Mouse (Mus musculus): ENCODE data around the gene Slc25a16. TPM values are rescaled to one million over a fixed set of nuclear protein-coding genes. Genes with fewer than 3 reads are reported as not detected.

The Slc25a16 gene
- polyA plus RNA-seq, 1 experiment: 24.0 TPM

- no peak overlapping the region for H3K27ac ChIP-seq (ENCODE audit: control insufficient read depth, insufficient read depth, low read length)
- no peaks in the 10 kb centered on the region for H3K27me3 ChIP-seq (ENCODE audit: control insufficient read depth, insufficient read depth, low read length)
- DNase-seq: no peak
- peaks cover 42% of the 10 kb centered on the region; the same call in 1 of the 2 replicates for H3K36me3 ChIP-seq (ENCODE audit: control insufficient read depth, insufficient read depth, low read length)
- 95% methylated on average over 7 of the region's 7 CpGs for WGBS
- no peak overlapping the region for H3K4me3 ChIP-seq (ENCODE audit: control insufficient read depth, insufficient read depth, low read length)
- TF ChIP-seq POLR2A (IDR thresholded peaks at IDR 0.05; ENCODE audit: control insufficient read depth, extremely low read depth, insufficient read depth, low read length, poor library complexity): no peak
- no peak for TF ChIP-seq CTCF (IDR thresholded peaks at IDR 0.05; ENCODE audit: borderline replicate concordance, control insufficient read depth, extremely low read depth, insufficient read depth, low read length, poor library complexity)
- H3K4me1 ChIP-seq (replicated peaks; ENCODE audit: control insufficient read depth, insufficient read depth, low read length): no peaks in the 10 kb centered on the region
Observed at GRCm38 (mm10) chr10:62963956-62964355, 43.5 kb downstream of the Slc25a16 start.

- no peaks in the 10 kb centered on the region for H3K4me1 ChIP-seq (replicated peaks; ENCODE audit: control insufficient read depth, insufficient read depth, low read length)
- H3K27me3 ChIP-seq (ENCODE audit: control insufficient read depth, insufficient read depth, low read length): no peaks in the 10 kb centered on the region
- 96% methylated on average over 11 of the region's 11 CpGs for WGBS
- DNase-seq: no peak
- TF ChIP-seq CTCF (IDR thresholded peaks at IDR 0.05; ENCODE audit: borderline replicate concordance, control insufficient read depth, extremely low read depth, insufficient read depth, low read length, poor library complexity) (no peak), POLR2A (IDR thresholded peaks at IDR 0.05; ENCODE audit: control insufficient read depth, extremely low read depth, insufficient read depth, low read length, poor library complexity) (no peak)
- H3K36me3 ChIP-seq (ENCODE audit: control insufficient read depth, insufficient read depth, low read length): peaks cover 31% of the 10 kb centered on the region; the same call in 1 of the 2 replicates
- no peak overlapping the region for H3K4me3 ChIP-seq (ENCODE audit: control insufficient read depth, insufficient read depth, low read length)
- H3K27ac ChIP-seq (ENCODE audit: control insufficient read depth, insufficient read depth, low read length): no peak overlapping the region
Observed at GRCm38 (mm10) chr10:62965796-62966195, 45.4 kb downstream of the Slc25a16 start.

GRCm38 (mm10) chr10:62966291-62966690 is 45.9 kb downstream of the Slc25a16 start:
- Histone ChIP-seq H3K27me3 (ENCODE audit: control insufficient read depth, insufficient read depth, low read length) (no peaks in the 10 kb centered on the region), H3K4me1 (replicated peaks; ENCODE audit: control insufficient read depth, insufficient read depth, low read length) (no peaks in the 10 kb centered on the region), H3K27ac (ENCODE audit: control insufficient read depth, insufficient read depth, low read length) (no peak overlapping the region), H3K4me3 (ENCODE audit: control insufficient read depth, insufficient read depth, low read length) (no peak overlapping the region), H3K36me3 (ENCODE audit: control insufficient read depth, insufficient read depth, low read length) (peaks cover 26% of the 10 kb centered on the region; the same call in 1 of the 2 replicates)
- no peak for TF ChIP-seq CTCF (IDR thresholded peaks at IDR 0.05; ENCODE audit: borderline replicate concordance, control insufficient read depth, extremely low read depth, insufficient read depth, low read length, poor library complexity)
- TF ChIP-seq POLR2A (IDR thresholded peaks at IDR 0.05; ENCODE audit: control insufficient read depth, extremely low read depth, insufficient read depth, low read length, poor library complexity): no peak
- WGBS: 94% methylated on average over 15 of the region's 15 CpGs
- DNase-seq: no peak

- no peak overlapping the region for H3K27ac ChIP-seq (ENCODE audit: control insufficient read depth, insufficient read depth, low read length)
- H3K27me3 ChIP-seq (ENCODE audit: control insufficient read depth, insufficient read depth, low read length): no peaks in the 10 kb centered on the region
- no peak for TF ChIP-seq POLR2A (IDR thresholded peaks at IDR 0.05; ENCODE audit: control insufficient read depth, extremely low read depth, insufficient read depth, low read length, poor library complexity)
- DNase-seq: no peak
- no peak overlapping the region for H3K4me3 ChIP-seq (ENCODE audit: control insufficient read depth, insufficient read depth, low read length)
- WGBS: 95% methylated on average over 16 of the region's 16 CpGs
- no peaks in the 10 kb centered on the region for H3K4me1 ChIP-seq (replicated peaks; ENCODE audit: control insufficient read depth, insufficient read depth, low read length)
- H3K36me3 ChIP-seq (ENCODE audit: control insufficient read depth, insufficient read depth, low read length): peaks cover 1% of the 10 kb centered on the region; the same call in 1 of the 2 replicates
Observed at GRCm38 (mm10) chr10:62971821-62972220, 51.4 kb downstream of the Slc25a16 start.

- 22% methylated on average over 10 of the region's 10 CpGs for WGBS
- Histone ChIP-seq H3K4me3 (ENCODE audit: control insufficient read depth, insufficient read depth, low read length) (0 out of 2 replicates have a peak overlapping the region, but pooled peaks have one; percentile 12), H3K27ac (ENCODE audit: control insufficient read depth, insufficient read depth, low read length) (no peak overlapping the region), H3K36me3 (ENCODE audit: control insufficient read depth, insufficient read depth, low read length) (no peaks in the 10 kb centered on the region), H3K27me3 (ENCODE audit: control insufficient read depth, insufficient read depth, low read length) (no peaks in the 10 kb centered on the region), H3K4me1 (replicated peaks; ENCODE audit: control insufficient read depth, insufficient read depth, low read length) (peaks cover 19% of the 10 kb centered on the region)
- no peak for TF ChIP-seq CTCF (IDR thresholded peaks at IDR 0.05; ENCODE audit: borderline replicate concordance, control insufficient read depth, extremely low read depth, insufficient read depth, low read length, poor library complexity)
- TF ChIP-seq POLR2A (IDR thresholded peaks at IDR 0.05; ENCODE audit: control insufficient read depth, extremely low read depth, insufficient read depth, low read length, poor library complexity): 0 out of 2 replicates have a peak, but pooled peaks have one; percentile 8
- DNase-seq: no peak
Observed at GRCm38 (mm10) chr10:62979667-62980038, 59.2 kb downstream of the Slc25a16 start.

GRCm38 (mm10) chr10:62980039-62980954 is 59.9 kb downstream of the Slc25a16 start, which contains the start of gene Rufy2:
TSS of gene Rufy2 (plus strand) at chr10:62980223.
- DNase-seq: peak; percentile 85
- Histone ChIP-seq H3K36me3 (ENCODE audit: control insufficient read depth, insufficient read depth, low read length) (no peaks in the 10 kb centered on the region), H3K27ac (ENCODE audit: control insufficient read depth, insufficient read depth, low read length) (peak within 1 kb of the TSS; percentile 13; the same call in 1 of the 2 replicates), H3K4me1 (replicated peaks; ENCODE audit: control insufficient read depth, insufficient read depth, low read length) (peaks cover 24% of the 10 kb centered on the region), H3K27me3 (ENCODE audit: control insufficient read depth, insufficient read depth, low read length) (no peaks in the 10 kb centered on the region), H3K4me3 (ENCODE audit: control insufficient read depth, insufficient read depth, low read length) (peak within 1 kb of the TSS; percentile 83)
- WGBS: under 1% methylated on average over 74 of the region's 77 CpGs
- TF ChIP-seq POLR2A (IDR thresholded peaks at IDR 0.05; ENCODE audit: control insufficient read depth, extremely low read depth, insufficient read depth, low read length, poor library complexity): no peak
- TF ChIP-seq CTCF (IDR thresholded peaks at IDR 0.05; ENCODE audit: borderline replicate concordance, control insufficient read depth, extremely low read depth, insufficient read depth, low read length, poor library complexity): peak; percentile 91

All from thymus, adult 2 months (tissue).